ENCODE assay signal across 11 mouse cellular contexts in genomic region chr11:74524050-74524965, GRCm38 (mm10).
DNase-seq lines count a peak whose midpoint lies in the region; ATAC-seq and TF ChIP-seq lines count a peak whose summit lies in the region.
"Had no signal": no experiment of that assay in that cellular context is flagged by ENCODE, and none has a peak within 500 bp of the region (broad histone marks: within the 10 kb centered on the region; RNA-seq: fewer than 3 reads in every experiment).

No protein-coding gene starts in this region.

- TF ChIP-seq CTCF in thymus, adult 2 months (IDR thresholded peaks at IDR 0.05; ENCODE audit: borderline replicate concordance, control insufficient read depth, extremely low read depth, insufficient read depth, low read length, poor library complexity) = no peak

- H3K27ac ChIP-seq in heart, embryonic 12.5 days (ENCODE audit: poor library complexity, severe bottlenecking) = peak overlapping the region; percentile 76; the same call in 1 of the 2 replicates
- H3K27ac ChIP-seq in thymus, adult 2 months (ENCODE audit: control insufficient read depth, insufficient read depth, low read length) = no peak overlapping the region
- H3K27ac ChIP-seq: forebrain, embryonic 13.5 days; liver, embryonic 15.5 days; midbrain, embryonic 15.5 days had no signal

- H3K9me3 ChIP-seq in heart, embryonic 12.5 days (replicated peaks) = no peaks in the 10 kb centered on the region
- H3K9me3 ChIP-seq: forebrain, embryonic 13.5 days; liver, embryonic 15.5 days; midbrain, embryonic 15.5 days had no signal

- intact Hi-C loops in heart, postnatal 14 days (cut with DNase I) = loop anchor here (5.0 kb wide), 1 partner anchor 42 kb away; no protein-coding TSS in a partner anchor

- no peak for TF ChIP-seq POLR2A in thymus, adult 2 months (IDR thresholded peaks at IDR 0.05; ENCODE audit: control insufficient read depth, extremely low read depth, insufficient read depth, low read length, poor library complexity)

- H3K4me2 ChIP-seq in heart, embryonic 12.5 days = peak overlapping the region; percentile 87

- no peak overlapping the region for H3K9ac ChIP-seq in heart, embryonic 12.5 days
- H3K9ac ChIP-seq: forebrain, embryonic 13.5 days; liver, embryonic 15.5 days had no signal

- ATAC-seq in heart, embryonic 12.5 days (ENCODE audit: insufficient number of reproducible peaks, low FRiP score) = no peak
- peak; percentile 63 for ATAC-seq in megakaryocyte progenitor cell, adult 5-6 weeks (replicated peaks; ENCODE audit: poor library complexity)
- no peak for ATAC-seq in inflammation-experienced regulatory T-cells, adult 6 months
- ATAC-seq: forebrain, embryonic 13.5 days had no signal

- peaks cover 33% of the 10 kb centered on the region for H3K27me3 ChIP-seq in heart, embryonic 12.5 days (replicated peaks)
- H3K27me3 ChIP-seq in thymus, adult 2 months (ENCODE audit: control insufficient read depth, insufficient read depth, low read length) = peaks cover 8% of the 10 kb centered on the region

- 44% methylated on average over 9 of the region's 9 CpGs for WGBS in heart, embryonic 12.5 days
- 73% methylated on average over 9 of the region's 9 CpGs for WGBS in thymus, adult 2 months

- DNase-seq in heart, postnatal 14 days = no peak
- DNase-seq in ES-CJ7 (ENCODE audit: low read depth, low spot score) = peak; percentile 41
- DNase-seq in kidney, adult 18-20 months = peak; percentile 76
- DNase-seq in layer of hippocampus, adult 9-11 months = no peak
- DNase-seq in thymus, adult 2 months = no peak

- peaks cover 48% of the 10 kb centered on the region for H3K4me1 ChIP-seq in heart, embryonic 12.5 days (replicated peaks)
- peaks cover 26% of the 10 kb centered on the region for H3K4me1 ChIP-seq in thymus, adult 2 months (replicated peaks; ENCODE audit: control insufficient read depth, insufficient read depth, low read length)

- H3K36me3 ChIP-seq in heart, embryonic 12.5 days = no peaks in the 10 kb centered on the region
- no peaks in the 10 kb centered on the region for H3K36me3 ChIP-seq in thymus, adult 2 months (ENCODE audit: control insufficient read depth, insufficient read depth, low read length)
- H3K36me3 ChIP-seq: liver, embryonic 15.5 days; midbrain, embryonic 15.5 days had no signal

- H3K4me3 ChIP-seq in heart, embryonic 12.5 days = no peak overlapping the region; the same call in 1 of the 2 replicates
- H3K4me3 ChIP-seq in thymus, adult 2 months (ENCODE audit: control insufficient read depth, insufficient read depth, low read length) = no peak overlapping the region

Comparison
In these comparisons a context has a peak if more than half of its experiments do, and no peak if none do; other contexts are left out.
1. DNase-seq: peak in ES-CJ7 (single experiment) and kidney, adult 18-20 months (single experiment); none in heart, postnatal 14 days (0 of 2), layer of hippocampus, adult 9-11 months (single experiment) and thymus, adult 2 months (single experiment).